Mouse (Mus musculus) embryonic facial prominence, embryonic 15.5 days (tissue): Measurements from ENCODE around the gene Khsrp. TPM values are rescaled to one million over a fixed set of nuclear protein-coding genes. Genes with fewer than 3 reads are reported as not detected.

Source experiments
- polyA plus RNA-seq: library from polyadenylated mRNA; unstranded; fragments of >200 nt; fragmentation: Nextera tagmentation; extraction: Ambion mirVana; gene quantifications from 2 replicates; pipeline ENCODE4 v1.2.1, GENCODE M21; 2015

Khsrp gene
- polyA plus RNA-seq, 1 experiment from 2014 or later = 41.4 TPM

Other genes starting within 250 kb of the Khsrp start
- 7.5 and 9.9 TPM in 2 replicates for gene Rfx2, start 200.5 kb downstream of the Khsrp start, polyA plus RNA-seq
- gene Acsbg2, start 157.1 kb downstream of the Khsrp start, polyA plus RNA-seq = 0.16 TPM in 1 of 2 replicates, not detected in the other
- 0.27 and 0.29 TPM in 2 replicates for gene 1700061G19Rik, start 156.0 kb downstream of the Khsrp start, polyA plus RNA-seq
- 53.9 and 56.9 TPM in 2 replicates for gene Mllt1, start 96.1 kb downstream of the Khsrp start, polyA plus RNA-seq
- gene Acer1, start 49.4 kb downstream of the Khsrp start, polyA plus RNA-seq = 10.2 and 10.4 TPM in 2 replicates
- 136 and 139 TPM in 2 replicates for gene Clpp, start 41.2 kb downstream of the Khsrp start, polyA plus RNA-seq
- 34.9 and 42.3 TPM in 2 replicates for gene Alkbh7, start 34.2 kb downstream of the Khsrp start, polyA plus RNA-seq
- not detected in 2 replicates for gene Pspn, start 31.5 kb downstream of the Khsrp start, polyA plus RNA-seq
- gene Gtf2f1, start 20.2 kb downstream of the Khsrp start, polyA plus RNA-seq = 64.3 and 68.2 TPM in 2 replicates
- 0.56 and 0.60 TPM in 2 replicates for gene Gm17949, start 20.1 kb downstream of the Khsrp start, polyA plus RNA-seq
- gene Slc25a41, start 10.1 kb upstream of the Khsrp start, polyA plus RNA-seq = not detected in 2 replicates
- gene Crb3, start 27.6 kb upstream of the Khsrp start, polyA plus RNA-seq = 13.0 and 14.6 TPM in 2 replicates
- gene Slc25a23, start 28.3 kb upstream of the Khsrp start, polyA plus RNA-seq = 6.7 and 8.2 TPM in 2 replicates
- 2.6 and 4.9 TPM in 2 replicates for gene Dennd1c, start 47.0 kb upstream of the Khsrp start, polyA plus RNA-seq
- 6.7 and 9.7 TPM in 2 replicates for gene Tubb4a, start 56.3 kb upstream of the Khsrp start, polyA plus RNA-seq
- gene Tnfsf9, start 73.8 kb upstream of the Khsrp start, polyA plus RNA-seq = 5.8 and 6.0 TPM in 2 replicates
- gene Cd70, start 118.3 kb upstream of the Khsrp start, polyA plus RNA-seq = not detected in 2 replicates
- 0.28 TPM in 1 of 2 replicates, not detected in the other for gene Tnfsf14, start 162.7 kb upstream of the Khsrp start, polyA plus RNA-seq
- 1.0 and 1.8 TPM in 2 replicates for gene C3, start 196.6 kb upstream of the Khsrp start, polyA plus RNA-seq
- 39.4 and 41.7 TPM in 2 replicates for gene Gpr108, start 216.9 kb upstream of the Khsrp start, polyA plus RNA-seq
- 36.8 and 41.7 TPM in 2 replicates for gene Trip10, start 217.9 kb upstream of the Khsrp start, polyA plus RNA-seq
- 4.3 and 4.4 TPM in 2 replicates for gene Vav1, start 247.6 kb upstream of the Khsrp start, polyA plus RNA-seq